Mouse (Mus musculus): Measurements from ENCODE around the gene Tssk1. TPM values are rescaled to one million over a fixed set of nuclear protein-coding genes. Genes with fewer than 3 reads are reported as not detected.
A peak's percentile ranks its signal among the peaks of the same experiment; 100 is the strongest.

The Tssk1 gene
- polyA plus RNA-seq, 1 experiment, result not detected

DNA sequence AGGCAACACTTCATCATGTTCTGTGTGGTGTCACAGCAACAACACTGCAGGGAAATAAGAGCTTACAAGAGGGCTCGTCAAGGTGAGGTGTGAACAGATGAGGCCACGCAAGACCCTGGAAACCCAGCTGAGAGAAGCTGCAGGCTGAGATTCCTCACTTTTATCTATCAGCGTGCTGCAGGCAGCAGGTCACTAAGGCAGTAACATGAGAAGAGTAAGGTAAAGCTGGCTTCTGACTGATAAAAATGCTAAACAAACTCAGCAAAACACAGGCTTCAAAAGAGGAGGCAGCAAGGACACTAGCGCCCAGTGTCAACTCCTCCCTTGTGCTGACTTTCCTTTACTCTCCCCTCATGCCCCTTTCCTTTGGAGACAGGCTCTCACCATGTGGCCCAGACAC, 21.0 kb upstream of the Tssk1 start:
- Histone ChIP-seq H3K27me3 (ENCODE audit: control insufficient read depth, insufficient read depth, low read length, poor library complexity, severe bottlenecking) (no peaks in the 10 kb centered on the region), H3K27ac (ENCODE audit: insufficient read depth, low read length) (no peak overlapping the region), H3K4me1 (ENCODE audit: control insufficient read depth, insufficient read depth, low read length) (no peaks in the 10 kb centered on the region), H3K36me3 (ENCODE audit: control insufficient read depth, insufficient read depth, low read length, poor library complexity, severe bottlenecking) (peaks cover 5% of the 10 kb centered on the region; the same call in 1 of the 2 replicates), H3K9me3 (replicated peaks; ENCODE audit: control insufficient read depth, insufficient read depth, low read length, poor library complexity, severe bottlenecking) (no peaks in the 10 kb centered on the region), H3K9ac (ENCODE audit: low read depth, poor library complexity, severe bottlenecking) (no peak overlapping the region), H3K4me3 (ENCODE audit: low read depth, low read length) (no peak overlapping the region)
- TF ChIP-seq POLR2A (IDR thresholded peaks at IDR 0.05; ENCODE audit: insufficient read depth, low read length) (no peak), EP300 (IDR thresholded peaks at IDR 0.05; ENCODE audit: insufficient read depth, low read depth, low read length) (no peak), CTCF (IDR thresholded peaks at IDR 0.05; ENCODE audit: low read depth, low read length) (no peak)

- TF ChIP-seq CTCF (IDR thresholded peaks at IDR 0.05; ENCODE audit: low read depth, low read length) (no peak), EP300 (IDR thresholded peaks at IDR 0.05; ENCODE audit: insufficient read depth, low read depth, low read length) (no peak)
- Histone ChIP-seq H3K9ac (ENCODE audit: low read depth, poor library complexity, severe bottlenecking) (no peak overlapping the region), H3K4me3 (ENCODE audit: low read depth, low read length) (no peak overlapping the region), H3K4me1 (ENCODE audit: control insufficient read depth, insufficient read depth, low read length) (no peaks in the 10 kb centered on the region), H3K9me3 (replicated peaks; ENCODE audit: control insufficient read depth, insufficient read depth, low read length, poor library complexity, severe bottlenecking) (no peaks in the 10 kb centered on the region), H3K36me3 (ENCODE audit: control insufficient read depth, insufficient read depth, low read length, poor library complexity, severe bottlenecking) (peaks cover 5% of the 10 kb centered on the region; the same call in 1 of the 2 replicates), H3K27me3 (ENCODE audit: control insufficient read depth, insufficient read depth, low read length, poor library complexity, severe bottlenecking) (no peaks in the 10 kb centered on the region), H3K27ac (ENCODE audit: insufficient read depth, low read length) (no peak overlapping the region)
These were observed 18.8 kb upstream of the Tssk1 start for GRCm38 (mm10) chr16:17875174-17875573.

DNA sequence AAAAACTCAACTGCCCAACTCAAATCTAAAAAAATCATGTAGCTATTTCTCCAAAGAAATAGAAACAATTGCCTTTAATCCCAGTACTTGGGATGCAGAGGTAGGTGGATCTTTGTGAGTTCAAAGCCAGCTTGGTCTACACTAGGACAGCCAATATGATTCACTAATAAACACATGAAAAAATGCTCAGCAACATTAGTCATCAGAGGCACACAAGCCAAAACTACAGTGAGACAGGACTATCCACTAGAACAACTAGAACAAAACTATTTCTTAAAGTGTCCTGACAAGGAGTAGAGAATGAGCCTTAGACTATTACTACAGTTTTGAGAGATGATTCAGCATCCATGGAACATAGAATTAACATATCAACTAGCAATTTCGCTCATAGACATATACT, 17.9 kb upstream of the Tssk1 start:
- TF ChIP-seq POLR2A (IDR thresholded peaks at IDR 0.05; ENCODE audit: insufficient read depth, low read length), result no peak
- no peak for TF ChIP-seq CTCF (IDR thresholded peaks at IDR 0.05; ENCODE audit: low read depth, low read length)
- no peak for TF ChIP-seq EP300 (IDR thresholded peaks at IDR 0.05; ENCODE audit: insufficient read depth, low read depth, low read length)
- Histone ChIP-seq H3K27me3 (ENCODE audit: control insufficient read depth, insufficient read depth, low read length, poor library complexity, severe bottlenecking) (no peaks in the 10 kb centered on the region), H3K36me3 (ENCODE audit: control insufficient read depth, insufficient read depth, low read length, poor library complexity, severe bottlenecking) (peaks cover 5% of the 10 kb centered on the region; the same call in 1 of the 2 replicates)

DNA sequence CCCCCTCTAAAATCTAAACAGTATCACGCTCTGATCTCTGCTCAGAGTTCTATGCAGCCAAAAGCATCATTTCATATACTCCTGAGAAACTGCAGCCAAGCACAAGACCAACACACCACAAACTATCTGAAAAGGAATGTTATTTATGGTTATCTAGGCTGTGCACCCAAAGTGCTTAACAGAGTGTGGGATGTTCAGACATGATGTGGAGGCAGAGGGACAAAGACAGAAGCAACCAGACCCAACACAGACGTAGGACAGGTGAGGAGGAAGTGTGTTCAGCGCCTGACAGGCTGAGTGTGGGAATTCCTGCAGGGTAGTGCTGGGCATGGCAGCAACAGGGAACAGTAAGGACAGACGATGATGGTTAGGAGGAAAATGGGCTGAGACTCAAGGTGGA, 14.5 kb upstream of the Tssk1 start:
- TF ChIP-seq EP300 (IDR thresholded peaks at IDR 0.05; ENCODE audit: insufficient read depth, low read depth, low read length), result no peak
- no peak for TF ChIP-seq POLR2A (IDR thresholded peaks at IDR 0.05; ENCODE audit: insufficient read depth, low read length)
- TF ChIP-seq CTCF (IDR thresholded peaks at IDR 0.05; ENCODE audit: low read depth, low read length), result no peak
- Histone ChIP-seq H3K27me3 (ENCODE audit: control insufficient read depth, insufficient read depth, low read length, poor library complexity, severe bottlenecking) (no peaks in the 10 kb centered on the region), H3K27ac (ENCODE audit: insufficient read depth, low read length) (no peak overlapping the region), H3K4me3 (ENCODE audit: low read depth, low read length) (no peak overlapping the region), H3K4me1 (ENCODE audit: control insufficient read depth, insufficient read depth, low read length) (peaks cover 3% of the 10 kb centered on the region), H3K9ac (ENCODE audit: low read depth, poor library complexity, severe bottlenecking) (no peak overlapping the region), H3K9me3 (replicated peaks; ENCODE audit: control insufficient read depth, insufficient read depth, low read length, poor library complexity, severe bottlenecking) (no peaks in the 10 kb centered on the region), H3K36me3 (ENCODE audit: control insufficient read depth, insufficient read depth, low read length, poor library complexity, severe bottlenecking) (no peaks in the 10 kb centered on the region)

More for the DNA sequence above, 17.9 kb upstream of the Tssk1 start:
- H3K27ac ChIP-seq (ENCODE audit: insufficient read depth, low read length), result no peak overlapping the region
- H3K4me1 ChIP-seq (ENCODE audit: control insufficient read depth, insufficient read depth, low read length), result no peaks in the 10 kb centered on the region
- no peak overlapping the region for H3K4me3 ChIP-seq (ENCODE audit: low read depth, low read length)
- H3K9ac ChIP-seq (ENCODE audit: low read depth, poor library complexity, severe bottlenecking), result no peak overlapping the region
- H3K9me3 ChIP-seq (replicated peaks; ENCODE audit: control insufficient read depth, insufficient read depth, low read length, poor library complexity, severe bottlenecking), result no peaks in the 10 kb centered on the region

DNA sequence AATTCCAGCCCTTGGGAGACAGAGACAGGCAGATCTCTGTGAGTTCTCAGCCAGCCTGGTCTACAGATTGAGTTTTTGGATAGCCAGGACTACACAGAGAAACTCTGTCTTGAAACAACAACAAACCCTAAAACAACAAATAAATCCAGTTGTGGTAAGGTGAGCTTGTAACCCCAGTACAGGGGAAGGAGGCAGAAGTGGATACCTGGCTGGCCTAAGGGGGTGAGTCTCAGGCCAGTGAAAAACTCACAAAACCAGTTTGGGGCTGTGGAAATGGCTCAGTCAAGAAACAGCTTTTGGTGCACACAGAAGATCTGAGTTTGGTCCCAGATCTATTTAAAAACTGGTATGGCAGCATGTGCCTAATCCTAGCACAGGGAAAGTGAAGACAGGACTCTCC, 11.8 kb upstream of the Tssk1 start:
- H3K9me3 ChIP-seq (replicated peaks; ENCODE audit: control insufficient read depth, insufficient read depth, low read length, poor library complexity, severe bottlenecking), result no peaks in the 10 kb centered on the region
- no peaks in the 10 kb centered on the region for H3K36me3 ChIP-seq (ENCODE audit: control insufficient read depth, insufficient read depth, low read length, poor library complexity, severe bottlenecking)

GRCm38 (mm10) chr16:17884116-17884515, 9.9 kb upstream of the Tssk1 start:
- Histone ChIP-seq H3K36me3 (ENCODE audit: control insufficient read depth, insufficient read depth, low read length, poor library complexity, severe bottlenecking) (no peaks in the 10 kb centered on the region), H3K9ac (ENCODE audit: low read depth, poor library complexity, severe bottlenecking) (no peak overlapping the region), H3K4me3 (ENCODE audit: low read depth, low read length) (no peak overlapping the region), H3K9me3 (replicated peaks; ENCODE audit: control insufficient read depth, insufficient read depth, low read length, poor library complexity, severe bottlenecking) (no peaks in the 10 kb centered on the region), H3K27ac (ENCODE audit: insufficient read depth, low read length) (0 out of 2 replicates have a peak overlapping the region, but pooled peaks have one; percentile 1), H3K4me1 (ENCODE audit: control insufficient read depth, insufficient read depth, low read length) (peaks cover 3% of the 10 kb centered on the region), H3K27me3 (ENCODE audit: control insufficient read depth, insufficient read depth, low read length, poor library complexity, severe bottlenecking) (no peaks in the 10 kb centered on the region)
- TF ChIP-seq POLR2A (IDR thresholded peaks at IDR 0.05; ENCODE audit: insufficient read depth, low read length) (no peak), EP300 (IDR thresholded peaks at IDR 0.05; ENCODE audit: insufficient read depth, low read depth, low read length) (peak; percentile 84; the same call in 1 of the 2 replicates)

More for the DNA sequence above, 11.8 kb upstream of the Tssk1 start:
- H3K27ac ChIP-seq (ENCODE audit: insufficient read depth, low read length), result no peak overlapping the region
- no peaks in the 10 kb centered on the region for H3K27me3 ChIP-seq (ENCODE audit: control insufficient read depth, insufficient read depth, low read length, poor library complexity, severe bottlenecking)
- no peak overlapping the region for H3K9ac ChIP-seq (ENCODE audit: low read depth, poor library complexity, severe bottlenecking)
- peaks cover 3% of the 10 kb centered on the region for H3K4me1 ChIP-seq (ENCODE audit: control insufficient read depth, insufficient read depth, low read length)
- no peak for TF ChIP-seq EP300 (IDR thresholded peaks at IDR 0.05; ENCODE audit: insufficient read depth, low read depth, low read length)
- TF ChIP-seq POLR2A (IDR thresholded peaks at IDR 0.05; ENCODE audit: insufficient read depth, low read length), result no peak
- TF ChIP-seq CTCF (IDR thresholded peaks at IDR 0.05; ENCODE audit: low read depth, low read length), result no peak
- no peak overlapping the region for H3K4me3 ChIP-seq (ENCODE audit: low read depth, low read length)

All from ES-Bruce4 (cell line).